In the genomic region with DNA sequence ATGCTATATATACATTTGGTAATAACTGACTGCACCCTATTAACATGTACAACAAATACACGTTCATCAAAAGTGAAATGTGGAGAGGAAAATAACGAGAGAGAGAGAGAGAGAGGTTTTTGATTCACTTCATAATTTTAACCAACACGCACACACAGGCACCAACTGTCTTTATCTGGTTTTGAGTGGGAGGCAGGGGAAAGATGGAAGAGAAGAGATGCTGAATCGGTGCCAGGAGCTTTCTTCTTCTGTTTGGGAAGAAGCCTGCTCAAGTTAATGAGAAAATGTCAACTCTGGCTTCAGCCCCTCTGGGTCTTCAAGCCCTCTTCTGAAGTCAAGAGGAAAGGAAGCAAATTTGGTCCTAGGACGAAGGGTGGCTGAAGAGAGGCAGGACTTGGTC, we compare ENCODE assay signal across 16 mouse cellular contexts. TPM values are rescaled to one million over a fixed set of nuclear protein-coding genes. Genes with fewer than 3 reads are reported as not detected.
DNase-seq lines count a peak whose midpoint lies in the region; ATAC-seq and TF ChIP-seq lines count a peak whose summit lies in the region.
"Had no signal": no experiment of that assay in that cellular context is flagged by ENCODE, and none has a peak within 500 bp of the region (broad histone marks: within the 10 kb centered on the region; RNA-seq: fewer than 3 reads in every experiment).

No protein-coding gene starts in this region.

- no peak overlapping the region for H3K4me3 ChIP-seq in hindbrain, embryonic 13.5 days
- no peak overlapping the region for H3K4me3 ChIP-seq in hindbrain, postnatal 0 days (ENCODE audit: low read length)
- H3K4me3 ChIP-seq in cortical plate, adult 2 months (ENCODE audit: insufficient read depth, low read length) = no peak overlapping the region
- no peak overlapping the region for H3K4me3 ChIP-seq in left cerebral cortex, adult 2 months
- no peak overlapping the region for H3K4me3 ChIP-seq in intestine, embryonic 15.5 days (replicated peaks)
- H3K4me3 ChIP-seq: heart, embryonic 15.5 days; midbrain, embryonic 15.5 days had no signal

- peaks cover 3% of the 10 kb centered on the region; the same call in 1 of the 2 replicates for H3K4me1 ChIP-seq in hindbrain, embryonic 13.5 days (replicated peaks)
- no peaks in the 10 kb centered on the region for H3K4me1 ChIP-seq in hindbrain, postnatal 0 days (ENCODE audit: insufficient read depth, low read length)
- peaks cover 5% of the 10 kb centered on the region for H3K4me1 ChIP-seq in cortical plate, adult 2 months (ENCODE audit: control insufficient read depth, insufficient read depth, low read length)
- no peaks in the 10 kb centered on the region for H3K4me1 ChIP-seq in intestine, embryonic 15.5 days (replicated peaks)
- H3K4me1 ChIP-seq: midbrain, embryonic 15.5 days had no signal

- TF ChIP-seq CTCF in hindbrain, postnatal 0 days (IDR thresholded peaks at IDR 0.05; ENCODE audit: low read depth) = no peak
- no peak for TF ChIP-seq CTCF in cortical plate, adult 2 months (IDR thresholded peaks at IDR 0.05; ENCODE audit: extremely low read depth, insufficient read depth, low read length)
- no peak for TF ChIP-seq CTCF in left cerebral cortex, adult 2 months (IDR thresholded peaks at IDR 0.05)

- no peak overlapping the region for H3K9ac ChIP-seq in hindbrain, embryonic 13.5 days
- H3K9ac ChIP-seq in hindbrain, postnatal 0 days (replicated peaks; ENCODE audit: low read length) = no peak overlapping the region
- H3K9ac ChIP-seq in intestine, embryonic 15.5 days = no peak overlapping the region
- H3K9ac ChIP-seq: heart, embryonic 15.5 days; lung, embryonic 14.5 days; midbrain, embryonic 15.5 days had no signal

- no peaks in the 10 kb centered on the region for H3K36me3 ChIP-seq in hindbrain, embryonic 13.5 days
- H3K36me3 ChIP-seq in hindbrain, postnatal 0 days (ENCODE audit: insufficient read depth, low read length) = no peaks in the 10 kb centered on the region
- H3K36me3 ChIP-seq in intestine, embryonic 15.5 days = no peaks in the 10 kb centered on the region
- H3K36me3 ChIP-seq: G1E; heart, embryonic 15.5 days; midbrain, embryonic 15.5 days had no signal

- intact Hi-C loops in left cerebral cortex, adult 2 months (cut with DNase I) = no loop called here

- H3K27me3 ChIP-seq in hindbrain, embryonic 13.5 days = no peaks in the 10 kb centered on the region
- H3K27me3 ChIP-seq in hindbrain, postnatal 0 days (ENCODE audit: insufficient read depth, low read length) = no peaks in the 10 kb centered on the region
- no peaks in the 10 kb centered on the region for H3K27me3 ChIP-seq in intestine, embryonic 15.5 days (replicated peaks)
- H3K27me3 ChIP-seq: heart, embryonic 15.5 days; midbrain, embryonic 15.5 days had no signal

- 69% methylated on average over 5 of the region's 5 CpGs for WGBS in hindbrain, embryonic 13.5 days
- WGBS in hindbrain, postnatal 0 days = 75% methylated on average over 5 of the region's 5 CpGs
- 73% methylated on average over 5 of the region's 5 CpGs for WGBS in intestine, embryonic 15.5 days

- H3K27ac ChIP-seq in hindbrain, embryonic 13.5 days = peak overlapping the region; percentile 59
- H3K27ac ChIP-seq in hindbrain, postnatal 0 days = no peak overlapping the region
- H3K27ac ChIP-seq in cortical plate, adult 2 months (ENCODE audit: insufficient read depth, low read length) = peak overlapping the region; percentile 69; the same call in 1 of the 2 replicates
- H3K27ac ChIP-seq in left cerebral cortex, adult 2 months = peak overlapping the region; percentile 69
- H3K27ac ChIP-seq in intestine, embryonic 15.5 days = no peak overlapping the region
- H3K27ac ChIP-seq: heart, embryonic 15.5 days; midbrain, embryonic 15.5 days; stomach, postnatal 0 days had no signal

- no peak overlapping the region for H3K4me2 ChIP-seq in hindbrain, embryonic 13.5 days
- H3K4me2 ChIP-seq in hindbrain, postnatal 0 days (ENCODE audit: low read depth, low read length) = no peak overlapping the region
- no peak overlapping the region for H3K4me2 ChIP-seq in intestine, embryonic 15.5 days (replicated peaks)
- H3K4me2 ChIP-seq: heart, embryonic 15.5 days; lung, embryonic 14.5 days; midbrain, embryonic 15.5 days had no signal

- TF ChIP-seq POLR2A in cortical plate, adult 2 months (IDR thresholded peaks at IDR 0.05; ENCODE audit: extremely low read depth, insufficient read depth, low read length) = no peak

- no peaks in the 10 kb centered on the region for H3K9me3 ChIP-seq in hindbrain, embryonic 13.5 days
- no peaks in the 10 kb centered on the region for H3K9me3 ChIP-seq in hindbrain, postnatal 0 days (ENCODE audit: low read length)
- no peaks in the 10 kb centered on the region for H3K9me3 ChIP-seq in intestine, embryonic 15.5 days
- H3K9me3 ChIP-seq: heart, embryonic 15.5 days; midbrain, embryonic 15.5 days had no signal

- ATAC-seq in hindbrain, embryonic 13.5 days (ENCODE audit: low FRiP score) = no peak
- no peak for ATAC-seq in hindbrain, postnatal 0 days
- no peak for ATAC-seq in intestine, embryonic 15.5 days
- ATAC-seq: intestine, postnatal 0 days; midbrain, embryonic 15.5 days had no signal

- DNase-seq in hindbrain, postnatal 0 days (ENCODE audit: low spot score) = no peak
- DNase-seq in left cerebral cortex, adult 2 months (ENCODE audit: extremely low spot score in 1 of 2, low spot score in 2 of 2) = peak; percentile 29 to 38
- peak; percentile 32 to 53 for DNase-seq in right cerebral cortex, postnatal 36 days (ENCODE audit: low spot score in 2 of 2)
- DNase-seq in urinary bladder, postnatal 25 days (ENCODE audit: low spot score) = no peak
- DNase-seq: adrenal gland, adult 8-10 months; cerebellum, adult 9-10 months; kidney, postnatal 14 days; lung, embryonic 14.5 days had no signal

RNA-seq across cellular contexts. Expression of gene Cfap54, which starts 38.4 kb away (rescaled TPM):
- polyA plus RNA-seq in hindbrain, embryonic 13.5 days (2015; fragmentation: Nextera tagmentation; extraction: Ambion mirVana) = 1.9 and 3.6 TPM in 2 replicates
- 3.5 and 5.2 TPM in 2 replicates for total RNA-seq in hindbrain, postnatal 0 days (2014; rRNA removed)
- 3.0 and 4.2 TPM in 2 replicates for polyA plus RNA-seq in hindbrain, postnatal 0 days (2015; fragmentation: Nextera tagmentation; extraction: Ambion mirVana)
- polyA plus RNA-seq in cortical plate, adult 2 months (2012; rRNA removed) = 3.9 TPM in 2 replicates
- total RNA-seq in left cerebral cortex, adult 2 months (2021) = 10 to 100 TPM; 21.4 to 23.4 TPM
- 0.16 TPM in 2 replicates for polyA plus RNA-seq in intestine, embryonic 15.5 days (2015; fragmentation: Nextera tagmentation; extraction: Ambion mirVana)
- polyA plus RNA-seq: intestine, postnatal 0 days; stomach, postnatal 0 days had no signal

RNA-seq across cellular contexts. Expression of gene Cdk17, which starts 40.9 kb away (rescaled TPM):
- polyA plus RNA-seq in hindbrain, embryonic 13.5 days (2015; fragmentation: Nextera tagmentation; extraction: Ambion mirVana) = 40.6 and 47.8 TPM in 2 replicates
- 63.3 and 82.1 TPM in 2 replicates for total RNA-seq in hindbrain, postnatal 0 days (2014; rRNA removed)
- polyA plus RNA-seq in hindbrain, postnatal 0 days (2015; fragmentation: Nextera tagmentation; extraction: Ambion mirVana) = 32.4 and 32.6 TPM in 2 replicates
- polyA plus RNA-seq in cortical plate, adult 2 months (2012; rRNA removed) = 134 and 142 TPM in 2 replicates
- 100 to 1,000 TPM; 207 to 216 TPM for total RNA-seq in left cerebral cortex, adult 2 months (2021)
- 13.6 and 14.0 TPM in 2 replicates for polyA plus RNA-seq in intestine, embryonic 15.5 days (2015; fragmentation: Nextera tagmentation; extraction: Ambion mirVana)

Comparison
In these comparisons a context has a peak if more than half of its experiments do, and no peak if none do; other contexts are left out.
1. H3K27ac ChIP-seq: peak in hindbrain, embryonic 13.5 days (single experiment), cortical plate, adult 2 months (single experiment) and left cerebral cortex, adult 2 months (single experiment); none in hindbrain, postnatal 0 days (single experiment) and intestine, embryonic 15.5 days (single experiment).
2. DNase-seq: peak in left cerebral cortex, adult 2 months (2 of 2) and right cerebral cortex, postnatal 36 days (2 of 2); none in hindbrain, postnatal 0 days (single experiment) and urinary bladder, postnatal 25 days (single experiment).